Mouse (Mus musculus): ENCODE data around the gene Ctsz.

Ctsz gene

DNA sequence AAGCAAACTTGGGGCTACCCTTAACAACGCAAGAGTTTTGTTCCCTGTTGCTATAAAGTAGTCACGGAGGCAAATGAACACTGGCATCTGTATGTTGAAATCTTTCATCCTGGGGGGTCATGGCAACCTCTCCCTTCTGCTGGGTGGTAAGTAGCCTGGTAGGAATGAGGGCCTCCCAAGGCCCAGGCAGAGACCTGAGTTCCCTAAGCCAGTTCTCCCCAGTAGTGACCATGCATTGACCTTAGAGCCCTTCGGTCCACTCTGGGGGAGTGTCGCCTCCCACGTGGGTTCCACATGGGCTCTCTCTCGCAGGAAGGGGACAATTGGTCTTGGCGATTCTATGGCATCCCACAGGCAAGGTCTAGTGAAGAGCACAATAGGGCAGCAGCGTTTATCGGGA, 1.1 kb upstream of the Ctsz start:
- DNase-seq: no peak

DNA sequence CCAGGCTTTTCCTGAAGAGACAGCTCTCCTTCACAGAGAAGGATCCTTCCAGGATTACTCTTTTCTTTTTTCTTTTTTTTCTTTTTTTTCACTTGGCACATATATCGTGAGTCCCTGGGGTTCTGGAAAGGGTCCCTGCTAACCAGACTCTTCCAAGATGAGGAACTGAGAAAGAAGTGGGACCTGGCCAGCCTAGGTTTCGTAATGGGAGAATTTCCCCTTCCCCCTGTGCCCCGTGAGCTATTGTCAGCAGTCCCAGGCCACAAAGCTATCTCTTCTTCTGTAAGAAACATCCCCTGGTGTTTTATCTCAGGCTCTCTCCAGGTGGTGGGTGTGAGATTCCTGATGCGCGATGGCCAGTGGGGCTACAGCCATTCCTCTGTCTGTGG, 605 bp upstream of the Ctsz start:
- DNase-seq: peak in 1 of 2 experiments; percentile 9

DNA sequence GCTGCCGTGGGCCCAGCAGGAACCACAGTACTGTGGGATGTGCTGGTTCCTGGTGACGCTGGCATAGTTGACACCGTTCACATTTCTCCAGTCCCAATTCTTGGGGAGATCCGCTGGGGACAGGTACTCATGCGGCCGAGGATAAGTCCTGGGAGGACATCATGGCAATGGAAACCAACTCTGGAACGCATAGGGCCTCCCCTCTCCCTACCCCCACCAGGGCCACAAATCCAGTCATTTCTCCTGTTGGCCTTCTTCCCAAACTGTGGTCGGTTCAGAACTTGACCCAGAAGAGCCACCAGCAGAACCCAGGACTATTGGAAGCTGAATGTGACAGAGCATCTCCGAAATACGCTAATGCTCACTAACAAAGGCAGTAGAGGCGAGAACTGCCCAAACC, 658 bp downstream of the Ctsz start:
- DNase-seq: no peak

DNA sequence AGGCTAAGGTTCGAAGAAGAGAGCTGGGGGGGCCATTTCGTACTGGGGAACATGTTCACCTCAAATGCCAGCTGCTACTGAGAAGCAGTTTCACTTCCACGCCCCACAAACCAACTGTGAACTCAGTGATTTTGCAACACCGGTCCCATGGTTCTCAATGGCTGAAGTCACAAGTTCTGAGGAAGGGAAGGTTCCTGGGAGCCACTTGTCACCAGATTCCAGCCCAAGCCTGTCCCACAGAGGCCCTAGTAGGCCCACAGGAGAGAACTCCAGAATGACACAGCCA, 1.2 kb downstream of the Ctsz start:
- DNase-seq: no peak

DNA sequence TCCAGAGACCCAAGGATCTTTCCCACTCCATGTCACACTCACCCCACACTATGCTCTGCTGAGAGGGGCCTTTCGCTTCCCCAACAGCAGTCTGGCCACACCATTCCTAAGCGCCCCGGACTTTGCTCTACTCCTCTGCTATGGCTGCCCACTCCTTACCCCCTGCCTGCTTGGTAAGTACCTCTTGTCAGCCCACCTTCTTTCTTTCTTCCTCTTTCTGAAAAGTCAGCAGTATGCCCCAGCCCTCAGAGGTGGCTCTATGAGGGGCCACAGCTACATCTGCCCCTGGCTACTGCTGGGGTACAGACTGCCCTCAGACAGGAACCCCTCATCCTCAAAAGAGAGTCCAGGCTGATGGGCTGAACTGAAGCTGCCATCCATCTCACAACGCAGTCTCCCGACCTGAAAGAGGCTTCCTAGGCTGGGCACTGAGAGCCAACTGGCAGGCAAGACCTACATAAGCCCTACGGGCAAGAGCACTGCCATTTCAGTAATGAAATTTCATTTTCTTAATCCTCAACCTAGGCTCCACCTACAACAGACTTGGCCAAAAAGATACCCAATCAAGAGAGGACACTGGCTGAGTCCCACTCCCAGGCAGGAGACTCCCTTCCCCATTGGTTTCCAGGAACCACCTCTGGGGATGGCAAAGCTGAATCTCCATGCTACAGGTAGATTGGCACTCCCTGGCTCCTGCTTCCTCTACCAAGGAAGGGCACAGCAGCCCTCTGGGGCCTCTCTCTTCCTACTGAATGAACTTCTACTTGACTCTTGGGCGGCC, 1.7 kb downstream of the Ctsz start:
- no peak for DNase-seq

DNA sequence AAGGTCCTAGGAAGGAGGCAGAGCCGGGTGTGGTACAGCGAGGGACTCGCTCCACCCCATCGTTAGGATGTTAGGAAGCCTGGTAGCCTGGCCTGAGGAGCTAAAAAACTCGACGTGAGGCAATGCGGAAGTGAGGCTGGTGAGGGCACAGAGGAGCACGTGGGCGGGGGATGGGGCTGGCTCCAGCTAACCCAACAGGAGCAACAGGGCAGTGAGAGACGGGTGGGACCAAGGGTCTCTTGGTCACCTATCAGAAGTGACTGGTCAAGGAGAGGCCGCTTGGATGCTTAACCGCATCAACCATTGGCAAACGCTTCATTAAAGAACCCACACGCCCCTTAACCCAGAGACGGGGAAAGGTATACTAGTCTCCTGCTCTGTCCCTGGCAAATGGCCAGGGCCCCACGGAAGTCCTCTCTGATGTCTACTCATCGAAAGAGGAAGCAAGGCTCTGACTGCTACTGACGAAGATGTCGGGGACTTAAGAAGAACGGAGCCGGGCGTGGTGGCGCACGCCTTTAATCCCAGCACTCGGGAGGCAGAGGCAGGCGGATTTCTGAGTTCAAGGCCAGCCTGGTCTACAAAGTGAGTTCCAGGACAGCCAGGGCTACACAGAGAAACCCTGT, 2.6 kb downstream of the Ctsz start:
- DNase-seq: no peak

DNA sequence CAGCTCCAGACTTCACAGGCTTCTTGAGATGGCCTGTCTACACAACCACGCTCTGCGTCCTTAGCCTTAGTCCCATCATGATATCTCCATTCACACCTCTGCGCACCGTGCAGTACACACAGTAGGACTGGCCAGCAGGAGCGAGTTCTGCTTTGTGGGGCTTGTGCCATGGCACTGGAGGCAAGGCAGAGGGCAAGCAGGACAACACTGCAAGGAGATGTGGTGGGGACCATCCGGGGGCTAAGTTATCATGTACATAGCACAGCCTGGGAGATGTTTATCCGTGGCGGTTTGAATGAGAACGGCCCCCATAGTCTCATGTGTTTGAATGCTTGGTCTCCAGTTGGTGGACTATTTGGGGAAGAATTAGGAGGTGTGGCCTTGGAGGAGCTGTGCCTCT, 3.9 kb downstream of the Ctsz start:
- DNase-seq: no peak

DNA sequence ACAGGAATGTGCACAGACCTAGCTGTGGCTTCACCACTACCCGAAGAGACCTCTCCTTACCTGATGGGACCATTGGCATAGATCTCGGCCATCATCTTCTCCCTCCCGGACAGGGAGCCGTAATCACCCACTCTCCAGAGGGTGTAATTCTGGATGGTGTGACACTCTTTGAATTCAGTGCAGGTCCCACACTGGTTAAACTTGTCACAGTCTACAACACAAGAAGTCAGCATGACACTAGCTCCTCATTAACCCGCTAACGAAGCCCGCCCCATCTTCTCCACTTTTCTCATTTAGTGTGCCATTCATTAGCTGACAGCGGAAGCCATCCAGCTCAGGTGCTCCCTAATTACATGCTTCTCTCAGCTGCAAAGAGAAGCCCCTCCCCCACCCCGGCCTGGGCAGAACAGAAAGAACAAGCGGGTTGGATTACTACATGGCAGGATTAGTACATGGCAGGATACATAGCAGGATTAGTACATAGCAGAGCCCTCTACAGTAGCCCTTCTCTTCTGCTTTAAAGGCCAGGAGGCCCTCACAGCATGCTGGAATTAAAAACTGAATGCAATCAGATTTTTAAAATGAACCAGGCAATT, 9.7 kb downstream of the Ctsz start:
- DNase-seq: no peak

DNA sequence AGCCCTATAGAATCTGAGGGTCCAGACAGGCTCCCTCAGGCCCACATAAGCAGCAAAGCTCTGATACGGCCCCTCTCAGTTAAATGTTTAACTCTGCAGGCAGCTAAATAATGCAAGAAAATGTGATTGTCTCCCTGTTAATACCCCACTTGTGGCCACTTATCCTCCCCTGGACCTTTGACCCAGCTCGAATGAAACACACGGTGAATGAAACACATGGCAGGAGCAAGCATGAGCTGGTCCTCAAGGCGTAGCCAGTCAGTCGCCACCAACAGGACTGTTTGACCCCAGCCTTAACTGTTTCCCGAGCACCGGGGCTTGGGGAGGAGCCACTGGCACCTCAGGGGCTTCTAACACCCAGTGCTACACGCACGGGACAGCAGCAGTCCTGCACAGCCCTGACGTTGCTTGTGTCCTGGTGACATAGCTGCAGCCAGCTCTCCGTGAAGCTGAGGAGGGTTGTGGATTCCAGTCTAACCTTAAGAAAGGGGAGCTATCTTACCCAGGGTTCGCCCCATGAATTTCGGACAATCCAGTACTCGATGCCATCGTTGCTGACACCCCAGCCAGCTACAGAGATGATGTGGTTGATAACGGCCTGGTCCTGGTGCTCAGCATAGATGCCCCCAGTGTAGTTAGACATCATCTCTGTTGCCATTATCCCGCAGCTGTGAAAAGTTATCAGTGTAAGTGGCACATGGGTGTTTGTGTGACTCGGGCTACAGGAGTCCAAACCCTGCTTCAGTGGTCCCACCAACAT, 10.6 kb downstream of the Ctsz start:
- no peak for DNase-seq

DNA sequence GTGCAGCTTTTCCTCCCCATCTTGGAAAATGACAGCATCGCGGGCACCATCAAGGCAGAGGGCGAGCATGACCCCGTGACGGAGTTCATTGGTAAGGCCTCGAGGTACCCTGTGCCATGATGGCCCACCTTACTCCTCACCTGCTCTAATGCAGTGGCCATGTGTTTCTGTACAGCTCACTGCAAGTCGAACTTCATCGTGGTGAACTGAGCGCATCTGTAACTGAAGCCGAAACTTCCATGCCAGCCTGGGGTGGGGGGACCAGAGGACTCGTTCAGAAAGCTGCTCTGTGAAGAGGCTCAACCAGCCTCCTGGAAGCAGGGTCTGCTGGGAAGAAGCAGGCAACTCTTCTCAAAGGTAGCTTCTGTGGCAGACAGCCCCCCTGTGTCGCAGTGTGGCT, 12.0 kb downstream of the Ctsz start:
- DNase-seq: no peak

DNA sequence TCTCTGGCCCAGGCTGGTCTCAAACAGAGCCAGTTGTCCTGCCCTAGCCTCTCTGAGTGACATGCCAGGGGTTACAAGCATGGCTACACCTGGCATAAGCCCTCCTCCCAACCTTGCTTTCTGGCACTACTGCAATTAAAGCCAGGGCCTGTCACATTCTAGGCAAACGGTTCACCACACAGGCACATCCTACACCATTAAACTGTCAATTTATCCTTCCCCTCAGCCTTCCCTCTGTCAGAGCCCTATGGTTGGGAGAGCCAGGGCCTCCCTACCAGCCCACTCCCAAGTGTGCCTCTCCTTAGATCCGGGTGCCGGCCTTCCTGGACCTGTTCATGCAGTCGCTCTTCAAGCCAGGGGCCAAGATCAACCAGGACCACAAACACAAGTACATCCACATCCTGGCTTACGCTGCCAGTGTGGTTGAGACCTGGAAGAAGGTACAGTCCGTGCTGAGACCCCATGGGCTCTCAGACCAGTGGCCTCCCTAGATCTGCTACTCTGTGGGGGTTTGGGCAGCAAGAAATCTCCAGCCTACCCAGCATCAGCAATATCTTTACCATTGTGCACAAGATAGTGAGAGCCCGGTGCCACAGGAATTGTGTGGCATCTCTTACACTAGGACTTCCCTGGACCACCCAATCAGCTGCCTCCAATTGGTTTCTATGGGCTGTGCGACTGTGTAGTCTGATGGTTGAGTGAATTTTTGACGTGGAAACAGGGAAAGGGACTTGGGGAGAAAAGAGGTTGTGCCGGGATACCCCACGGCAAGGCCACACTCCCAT, 14.3 kb downstream of the Ctsz start:
- no peak for DNase-seq

DNA sequence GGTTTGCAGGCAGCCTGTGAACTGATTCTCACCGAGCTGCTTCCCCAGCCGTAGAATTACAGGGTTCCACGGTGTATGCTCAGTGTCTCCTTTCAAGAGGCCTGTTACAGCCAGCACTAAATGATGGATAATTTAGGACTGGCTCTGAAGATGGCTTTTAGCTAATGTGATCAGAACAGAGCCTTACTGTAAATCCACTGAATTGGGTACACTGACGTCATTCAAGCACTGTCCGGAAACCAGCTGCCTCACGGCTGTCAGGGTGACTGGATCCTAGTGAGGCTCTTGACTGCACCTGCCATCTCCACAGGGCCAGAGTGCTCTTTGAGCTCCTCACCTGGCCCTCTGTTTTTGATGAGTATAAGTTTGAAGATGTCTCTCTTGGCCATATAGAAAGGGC, 17.7 kb downstream of the Ctsz start:
- DNase-seq: no peak

DNA sequence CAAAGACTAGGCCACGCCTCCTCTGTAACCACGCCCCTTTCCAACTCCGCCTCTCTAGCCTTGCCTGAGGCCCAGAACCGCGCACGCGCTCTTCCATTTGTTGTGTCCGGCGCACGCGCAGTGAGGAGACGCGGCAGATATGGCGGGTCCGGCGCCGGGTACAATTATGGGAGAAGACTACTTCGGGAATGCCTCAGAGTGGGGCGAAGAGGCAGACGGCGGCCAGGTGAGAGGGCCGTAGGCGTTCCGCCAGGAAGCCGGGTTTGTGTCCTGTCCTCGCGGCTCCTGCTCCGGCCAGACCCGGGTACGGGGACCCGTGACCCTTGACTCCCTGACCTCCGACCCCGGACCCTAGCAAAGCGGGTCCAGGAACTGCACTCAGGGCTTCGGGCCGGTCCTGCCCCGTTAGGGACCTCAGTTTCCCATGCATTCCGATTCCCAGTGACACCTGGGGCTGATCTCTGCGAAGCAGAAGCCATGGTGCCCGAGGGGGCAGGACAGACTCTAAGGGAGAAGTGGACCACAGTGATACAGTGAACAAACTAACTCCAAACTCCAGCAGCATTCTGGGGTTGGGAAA, 23.0 kb downstream of the Ctsz start, which contains the start of gene Nelfcd:
TSS of gene Nelfcd (plus strand) at position 74 of the 580 bp plus-strand sequence.
- peak; percentile 96 to 97 for DNase-seq

DNA sequence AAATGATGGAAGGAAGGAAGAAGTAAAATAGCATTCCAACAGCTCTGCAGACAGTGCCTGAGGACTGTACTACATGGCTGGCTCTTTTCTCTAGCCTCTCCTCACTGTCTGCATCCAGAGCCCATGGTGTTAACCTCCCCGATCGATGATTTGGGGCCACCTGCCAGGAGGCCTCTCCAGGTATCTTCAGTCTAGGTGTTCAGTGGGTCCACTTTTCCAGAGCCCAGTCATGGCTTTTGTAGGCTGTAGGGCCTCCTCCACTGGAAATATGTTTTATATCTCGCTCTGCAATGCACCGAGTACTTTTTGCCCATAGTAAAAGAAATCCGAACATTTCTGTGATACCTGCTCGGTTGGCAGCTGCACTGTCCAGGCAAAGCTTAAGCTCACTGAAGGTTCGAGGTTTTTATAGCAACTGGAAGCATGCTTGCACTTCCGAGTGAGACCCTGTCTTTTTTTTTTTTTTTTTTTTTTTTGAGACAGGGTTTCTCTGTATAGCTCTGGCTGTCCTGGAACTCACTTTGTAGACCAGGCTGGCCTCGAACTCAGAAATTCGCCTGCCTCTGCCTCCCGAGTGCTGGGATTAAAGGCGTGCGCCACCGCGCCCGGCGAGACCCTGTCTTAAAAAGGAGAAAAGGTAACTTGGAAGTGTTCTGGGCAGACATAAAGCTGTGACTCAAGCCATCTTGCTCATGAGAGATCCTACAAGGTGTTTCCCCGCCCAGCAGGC, 23.7 kb downstream of the Ctsz start:
- no peak for DNase-seq

DNA sequence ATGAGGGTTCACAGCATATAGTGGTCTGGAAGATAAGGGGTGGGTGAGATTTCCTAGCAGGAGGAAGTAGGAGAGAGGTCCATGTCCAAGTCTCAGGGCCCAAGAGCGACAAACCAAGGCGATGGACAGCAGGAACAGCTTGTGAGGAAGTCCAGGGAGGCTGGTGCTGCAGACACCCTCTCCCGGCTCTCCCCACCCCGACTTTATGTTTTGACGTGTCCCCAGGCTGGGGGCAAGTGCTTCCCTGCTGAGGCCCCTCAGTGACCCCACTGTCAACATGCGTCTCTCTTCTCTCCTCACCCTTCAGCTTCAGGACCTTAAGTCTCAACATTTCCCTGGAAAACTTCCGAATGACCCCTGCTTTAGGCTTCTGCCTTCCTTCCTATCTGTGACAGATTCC, 25.7 kb downstream of the Ctsz start:
- no peak for DNase-seq

DNA sequence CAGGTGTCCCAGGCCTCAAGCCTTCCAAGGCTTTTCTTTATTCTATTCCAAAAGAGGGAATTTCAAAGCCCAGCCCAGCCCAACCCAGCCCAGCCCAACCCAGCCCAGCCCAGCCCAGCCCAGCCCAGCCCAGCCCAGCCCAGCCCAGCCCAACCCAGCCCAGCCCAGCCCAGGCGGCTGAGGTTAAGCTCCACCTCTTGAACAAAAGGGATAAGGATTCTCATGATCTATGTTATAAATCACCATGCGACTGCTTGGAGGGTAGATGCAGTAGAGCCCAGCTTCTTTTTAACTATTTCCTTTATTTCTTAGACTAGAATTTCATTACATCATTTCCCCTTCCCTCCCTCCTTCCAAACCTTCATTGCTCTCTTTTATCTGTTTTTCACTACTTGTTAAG, 28.6 kb downstream of the Ctsz start:
- DNase-seq: no peak

DNA sequence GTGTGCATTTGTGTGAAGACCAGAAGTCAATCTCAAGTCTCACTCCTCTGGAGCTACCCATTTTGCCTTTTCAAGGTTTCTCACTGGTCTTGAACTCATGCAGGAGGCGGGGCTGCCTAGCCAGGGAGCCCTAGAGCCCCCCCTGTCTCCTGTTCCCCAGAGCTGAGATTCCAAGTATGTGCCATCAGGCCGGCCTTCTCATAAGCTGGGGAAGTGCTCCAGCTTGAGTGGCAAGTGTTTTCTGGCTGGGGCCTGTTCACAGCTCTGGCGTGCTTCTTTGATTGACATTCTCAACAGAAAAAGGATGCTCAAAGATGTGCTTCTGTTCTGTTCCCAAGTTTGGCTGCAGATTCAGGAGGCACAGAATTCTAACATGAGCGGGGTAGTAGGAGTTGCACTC, 38.4 kb downstream of the Ctsz start:
- no peak for DNase-seq

DNA sequence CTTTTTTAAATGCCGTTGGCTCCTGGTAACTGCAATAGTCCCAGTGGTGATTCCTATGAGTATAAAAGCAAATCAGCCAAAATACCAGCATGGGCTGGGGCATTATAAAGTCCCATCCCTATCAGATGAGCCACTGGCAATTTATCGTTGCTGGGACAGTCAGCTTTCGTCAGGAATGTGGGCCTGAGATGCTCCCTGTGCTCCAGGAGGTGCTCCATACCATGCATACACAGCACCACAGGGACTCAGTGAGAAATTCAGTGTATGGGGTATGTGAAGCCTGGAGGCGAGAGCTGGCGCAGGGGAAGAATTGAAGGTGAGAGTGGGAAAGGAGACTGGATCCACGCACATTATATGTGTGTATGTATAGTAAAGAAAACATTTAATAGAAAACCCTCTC, 41.0 kb downstream of the Ctsz start:
- no peak for DNase-seq

DNA sequence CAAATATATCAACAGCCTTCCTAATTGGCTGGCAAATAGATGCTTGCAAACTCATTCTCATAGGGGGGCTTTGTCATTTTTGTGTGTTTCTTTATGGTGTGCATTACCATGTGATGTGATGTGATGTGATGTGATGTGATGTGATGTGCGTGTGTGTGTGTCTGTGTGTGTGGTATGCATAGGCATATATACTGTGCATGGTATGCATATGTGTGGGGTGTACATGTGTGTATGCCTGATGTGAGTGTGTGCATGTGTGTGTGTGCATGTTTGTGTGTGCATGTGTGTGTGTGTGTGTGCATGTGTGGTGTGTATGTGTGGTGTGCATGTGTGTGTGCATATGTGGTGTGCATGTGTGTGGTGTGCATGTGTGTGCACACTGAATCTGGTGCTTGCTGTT, 41.8 kb downstream of the Ctsz start:
- DNase-seq: no peak

DNA sequence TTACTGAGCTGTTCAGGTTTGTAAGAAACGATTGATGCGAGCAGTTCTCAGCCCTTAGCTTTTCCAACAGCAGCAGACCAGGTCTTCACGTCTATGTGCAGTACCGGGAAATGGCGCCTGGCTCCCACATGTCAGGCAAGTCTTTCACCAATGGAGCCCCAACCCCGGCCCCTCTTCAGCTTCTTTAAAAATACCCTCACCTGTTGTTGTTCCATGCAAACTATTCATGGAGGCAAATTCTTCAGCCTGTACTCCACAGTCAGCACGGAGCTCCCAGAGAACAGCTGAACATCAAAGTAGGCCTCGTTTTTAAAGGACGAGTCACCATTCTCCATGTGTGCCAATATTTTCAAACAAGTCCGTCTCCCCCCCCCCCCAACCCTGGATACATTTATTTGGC, 42.2 kb downstream of the Ctsz start:
- no peak for DNase-seq

DNA sequence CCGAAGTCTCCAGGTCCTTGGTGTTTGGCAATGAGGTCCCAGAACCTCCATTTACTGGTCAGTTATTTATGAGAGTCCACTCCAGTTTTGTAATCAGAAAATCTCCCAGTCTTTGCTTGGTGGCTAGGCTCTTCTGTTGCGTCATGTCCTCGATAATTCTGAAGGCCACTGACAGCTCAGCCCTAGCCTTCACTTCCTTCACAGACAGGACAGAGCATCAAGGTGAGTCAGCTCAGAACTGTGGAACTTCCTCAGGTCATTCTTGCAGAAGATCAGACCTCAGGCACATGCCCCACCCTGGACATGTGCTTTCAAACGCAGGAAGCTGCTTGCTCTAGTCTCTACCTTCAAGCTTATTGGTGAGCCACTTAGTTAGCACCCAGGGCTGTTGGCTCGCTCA, 45.5 kb downstream of the Ctsz start:
- no peak for DNase-seq

DNA sequence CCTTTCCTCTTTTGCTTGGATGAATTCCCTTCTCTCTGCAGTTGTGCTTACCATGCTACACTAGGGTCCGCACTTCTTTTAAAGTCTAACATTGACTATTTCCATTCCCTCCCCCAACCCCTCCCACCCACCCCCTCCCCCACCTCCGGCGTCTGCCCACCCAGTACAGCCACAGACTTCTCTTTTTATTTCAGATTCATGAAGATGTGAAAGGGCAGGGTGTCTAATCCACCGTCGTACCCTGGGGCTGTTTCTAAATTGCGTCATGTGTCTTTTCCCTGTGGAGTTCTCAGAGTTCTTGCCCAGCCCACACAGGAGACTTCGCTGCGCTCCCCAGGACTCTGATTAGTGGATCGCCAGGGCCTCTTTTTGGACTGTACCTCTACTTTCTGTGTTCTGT, 46.3 kb downstream of the Ctsz start:
- no peak for DNase-seq

Measured in cerebellum, postnatal 10 days (tissue).